Mouse (Mus musculus) myocyte (in vitro differentiated cells): ENCODE measurements around the gene Suds3. TPM values are rescaled to one million over a fixed set of nuclear protein-coding genes. Genes with fewer than 3 reads are reported as not detected.

Experiments used
- H3K27me3 ChIP-seq: one replicate; pipeline ENCODE4 v1.6.1; 2011; ENCODE audit not compliant: control insufficient read depth, insufficient read depth, insufficient read length
- H3K36me3 ChIP-seq: one replicate; pipeline ENCODE4 v1.6.1; 2011; ENCODE audit not compliant: control insufficient read depth, insufficient read depth
- H3K4me2 ChIP-seq: one replicate; pipeline ENCODE4 v1.6.1; 2011; ENCODE audit warnings: low read depth, control low read depth
- H3K4me3 ChIP-seq: one replicate; pipeline ENCODE4 v1.5.1; 2011; ENCODE audit warnings: mild to moderate bottlenecking, control low read depth, moderate library complexity
- H3K79me2 ChIP-seq: one replicate; pipeline ENCODE4 v1.6.1; 2011; ENCODE audit not compliant: control insufficient read depth, insufficient read depth
- H3ac ChIP-seq: one replicate; pipeline ENCODE4 v1.6.1; 2011; ENCODE audit not compliant: control insufficient read depth, insufficient read length
- CEBPB ChIP-seq: IDR thresholded peaks from 2 replicates; pipeline ENCODE4 v1.6.1; 2011; ENCODE audit warnings: mild to moderate bottlenecking, moderate library complexity; ENCODE audit not compliant: poor library complexity, insufficient read depth, severe bottlenecking
- E2F4 ChIP-seq: IDR thresholded peaks from one replicate; pipeline ENCODE4 v1.6.1; 2011; ENCODE audit warnings: mild to moderate bottlenecking, control low read depth, moderate library complexity; ENCODE audit not compliant: insufficient read depth
- MAX ChIP-seq: IDR thresholded peaks from one replicate; pipeline ENCODE4 v1.6.1; 2011; ENCODE audit warnings: low read depth, mild to moderate bottlenecking, control low read depth
- MYOD1 ChIP-seq, 3 experiments: IDR thresholded peaks; one replicate each; pipeline ENCODE4 v1.6.1; 2011; ENCODE audit warnings: control low read depth in 2 of 3, low read depth in 2 of 3, mild to moderate bottlenecking in 2 of 3, moderate library complexity in 1 of 3; ENCODE audit not compliant: insufficient read length in 2 of 3, control insufficient read depth in 1 of 3
- MYOG ChIP-seq, 3 experiments: IDR thresholded peaks; one replicate each; pipeline ENCODE4 v1.6.1; 2011; ENCODE audit warnings: control low read depth in 2 of 3, low read depth in 2 of 3, mild to moderate bottlenecking in 2 of 3; ENCODE audit not compliant: insufficient read length in 2 of 3, control insufficient read depth in 1 of 3, insufficient read depth in 1 of 3
- POLR2A ChIP-seq: IDR thresholded peaks from one replicate; pipeline ENCODE4 v1.6.1; 2011; ENCODE audit warnings: low read depth, mild to moderate bottlenecking, control low read depth, moderate library complexity; ENCODE audit not compliant: insufficient read length
- POLR2AphosphoS2 ChIP-seq: IDR thresholded peaks from one replicate; pipeline ENCODE4 v1.6.1; 2011; ENCODE audit warnings: low read depth, control low read depth; ENCODE audit not compliant: insufficient read length
- REST ChIP-seq: IDR thresholded peaks from one replicate; pipeline ENCODE4 v1.6.1; 2011; ENCODE audit warnings: mild to moderate bottlenecking, control low read depth, moderate library complexity; ENCODE audit not compliant: insufficient read depth, insufficient read length
- SRF ChIP-seq: IDR thresholded peaks from one replicate; pipeline ENCODE4 v1.6.1; 2011; ENCODE audit warnings: low read depth; ENCODE audit not compliant: control insufficient read depth, insufficient read length
- TCF12 ChIP-seq: IDR thresholded peaks from one replicate; pipeline ENCODE4 v1.6.1; 2011; ENCODE audit warnings: mild to moderate bottlenecking, control low read depth; ENCODE audit not compliant: poor library complexity, insufficient read depth, severe bottlenecking
- TCF3 ChIP-seq: IDR thresholded peaks from one replicate; pipeline ENCODE4 v1.6.1; 2011; ENCODE audit warnings: low read depth, control low read depth; ENCODE audit not compliant: insufficient read length
- USF1 ChIP-seq: IDR thresholded peaks from one replicate; pipeline ENCODE4 v1.6.1; 2011; ENCODE audit warnings: low read depth, mild to moderate bottlenecking, control low read depth, moderate library complexity
- polyA plus RNA-seq: library from polyadenylated mRNA; unstranded; fragments of >200 nt; fragmentation: generic; extraction: Trizol; gene quantifications from one replicate; pipeline ENCODE4 v1.2.1, GENCODE M21; 2012; ENCODE audit warnings: missing spikeins

Gene Suds3
- polyA plus RNA-seq, 1 experiment, result 77.0 TPM

DNA sequence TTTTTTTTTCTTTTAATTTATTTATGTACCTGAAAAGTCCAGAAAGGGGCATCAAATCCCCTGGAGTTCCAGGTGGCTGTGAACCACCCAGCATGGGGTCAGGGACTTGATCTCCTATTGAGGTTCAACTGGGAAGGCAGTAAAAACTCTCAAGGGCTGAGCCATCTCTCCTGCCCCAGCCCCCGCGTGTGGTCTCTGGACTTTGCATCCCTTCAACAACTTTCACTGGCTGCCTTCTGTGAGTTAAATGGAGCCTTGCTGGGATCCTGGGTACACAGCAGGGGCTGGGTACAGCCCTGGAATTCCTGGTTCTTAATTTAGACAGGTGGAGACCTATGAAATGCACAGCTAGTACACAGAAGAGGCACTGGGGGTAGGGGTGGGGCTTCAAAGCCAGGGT lies 54.7 kb downstream of the Suds3 start:
- Histone ChIP-seq H3K4me2 (no peak overlapping the region), H3ac (no peak overlapping the region), H3K27me3 (no peaks in the 10 kb centered on the region), H3K79me2 (no peaks in the 10 kb centered on the region), H3K4me3 (no peak overlapping the region), H3K36me3 (no peaks in the 10 kb centered on the region)
- TF ChIP-seq MYOD1 (IDR thresholded peaks at IDR 0.05; ENCODE audit: control insufficient read depth in 1 of 3, insufficient read length in 2 of 3, low read depth in 2 of 3), result no peak
- TF ChIP-seq E2F4, result no peak
- no peak for TF ChIP-seq TCF3
- TF ChIP-seq SRF, result no peak
- TF ChIP-seq REST, result no peak
- TF ChIP-seq CEBPB, result no peak
- TF ChIP-seq MYOG (IDR thresholded peaks at IDR 0.05; ENCODE audit: control insufficient read depth in 1 of 3, insufficient read depth in 1 of 3, insufficient read length in 2 of 3, low read depth in 2 of 3), result no peak
- no peak for TF ChIP-seq MAX
- TF ChIP-seq TCF12, result no peak
- TF ChIP-seq USF1, result no peak
- TF ChIP-seq POLR2AphosphoS2, result no peak
- no peak for TF ChIP-seq POLR2A

DNA sequence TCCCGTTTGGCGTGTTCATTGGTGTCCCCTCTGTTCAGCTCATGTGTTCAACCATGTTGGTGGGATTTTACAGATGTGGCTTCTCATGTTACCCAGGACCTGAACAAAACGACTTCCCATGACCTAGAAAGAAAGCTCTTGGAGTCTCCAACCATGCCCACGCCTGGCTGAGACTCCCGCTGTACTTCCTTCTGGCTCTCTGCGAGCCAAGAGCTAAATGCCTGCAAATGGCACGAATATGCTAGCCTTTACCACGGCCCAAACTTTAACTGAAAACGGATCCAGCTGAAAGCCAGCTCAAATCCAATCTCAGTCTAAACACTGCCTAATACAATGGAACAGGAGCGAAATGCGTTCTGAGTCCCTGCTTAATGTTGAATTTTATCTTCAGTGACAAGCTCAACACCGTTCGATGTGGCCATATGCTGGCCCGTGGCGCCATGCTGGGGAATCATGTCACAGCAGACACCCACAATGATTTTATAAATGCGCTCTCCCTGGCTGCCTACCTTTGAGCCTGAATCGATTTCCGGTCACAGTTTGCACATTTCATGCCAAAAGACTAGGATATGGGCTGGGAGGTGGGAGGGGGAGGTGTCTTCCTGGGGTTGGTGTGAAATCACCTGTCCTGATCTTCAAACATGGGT lies 55.3 kb downstream of the Suds3 start:
- no peak overlapping the region for H3K4me3 ChIP-seq
- H3K36me3 ChIP-seq, result no peaks in the 10 kb centered on the region
- no peaks in the 10 kb centered on the region for H3K79me2 ChIP-seq
- TF ChIP-seq POLR2A (no peak), E2F4 (no peak), TCF12 (no peak), SRF (no peak), POLR2AphosphoS2 (no peak), MYOG (IDR thresholded peaks at IDR 0.05; ENCODE audit: control insufficient read depth in 1 of 3, insufficient read depth in 1 of 3, insufficient read length in 2 of 3, low read depth in 2 of 3) (no peak), REST (no peak), MAX (no peak), MYOD1 (IDR thresholded peaks at IDR 0.05; ENCODE audit: control insufficient read depth in 1 of 3, insufficient read length in 2 of 3, low read depth in 2 of 3) (no peak), USF1 (no peak), CEBPB (no peak), TCF3 (no peak)
- H3K4me2 ChIP-seq, result no peak overlapping the region
- H3K27me3 ChIP-seq, result no peaks in the 10 kb centered on the region
- H3ac ChIP-seq, result no peak overlapping the region

DNA sequence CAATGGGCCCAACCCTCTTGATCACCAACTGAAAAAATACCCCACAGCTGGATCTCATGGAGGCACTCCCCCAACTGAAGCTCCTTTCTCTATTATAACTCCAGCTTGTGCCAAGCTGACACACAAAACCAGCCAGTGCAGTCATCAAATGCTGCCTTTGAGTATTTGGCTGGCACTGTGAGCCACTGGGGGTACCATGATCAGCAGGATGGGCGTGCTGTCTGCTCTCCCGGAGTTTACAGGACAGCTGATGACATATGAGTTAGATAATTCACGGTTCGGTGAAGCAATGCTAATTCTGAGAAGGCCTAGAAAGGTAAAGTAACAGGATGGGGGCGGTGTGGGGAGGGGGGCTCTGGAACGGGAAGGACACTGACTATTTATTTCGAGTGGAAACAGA lies 66.0 kb downstream of the Suds3 start:
- H3K36me3 ChIP-seq, result no peaks in the 10 kb centered on the region
- H3K4me3 ChIP-seq, result no peak overlapping the region
- H3ac ChIP-seq, result no peak overlapping the region
- no peak for TF ChIP-seq TCF3
- no peak for TF ChIP-seq MAX
- no peak for TF ChIP-seq USF1
- H3K79me2 ChIP-seq, result no peaks in the 10 kb centered on the region
- no peaks in the 10 kb centered on the region for H3K27me3 ChIP-seq
- H3K4me2 ChIP-seq, result no peak overlapping the region

DNA sequence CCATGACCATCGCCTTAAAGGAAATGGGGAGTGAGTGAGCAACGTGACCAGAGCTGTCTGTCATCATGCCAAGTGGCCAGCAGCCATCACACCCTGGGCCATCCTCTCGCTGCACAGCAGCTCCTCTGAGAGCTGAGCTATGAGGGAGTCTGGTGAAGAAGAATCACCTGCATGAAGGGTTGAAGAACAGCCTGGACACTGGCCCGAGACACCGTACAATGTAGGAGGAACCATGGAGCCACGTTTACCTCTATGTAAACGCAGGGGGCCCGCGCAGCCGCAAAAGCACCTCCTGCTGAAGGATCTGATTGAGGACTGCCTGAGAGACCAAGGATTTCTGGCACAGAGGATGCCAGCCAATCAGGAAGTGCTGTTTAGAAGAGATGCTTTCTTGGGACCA lies 70.8 kb downstream of the Suds3 start:
- Histone ChIP-seq H3K27me3 (no peaks in the 10 kb centered on the region), H3K36me3 (no peaks in the 10 kb centered on the region), H3ac (no peak overlapping the region), H3K4me3 (no peak overlapping the region), H3K4me2 (no peak overlapping the region), H3K79me2 (no peaks in the 10 kb centered on the region)
- TF ChIP-seq MAX, result no peak
- TF ChIP-seq TCF3, result no peak
- no peak for TF ChIP-seq TCF12
- no peak for TF ChIP-seq E2F4
- TF ChIP-seq POLR2AphosphoS2, result no peak
- no peak for TF ChIP-seq REST
- no peak for TF ChIP-seq CEBPB
- TF ChIP-seq MYOD1 (IDR thresholded peaks at IDR 0.05; ENCODE audit: control insufficient read depth in 1 of 3, insufficient read length in 2 of 3, low read depth in 2 of 3), result no peak
- TF ChIP-seq USF1, result no peak
- TF ChIP-seq MYOG (IDR thresholded peaks at IDR 0.05; ENCODE audit: control insufficient read depth in 1 of 3, insufficient read depth in 1 of 3, insufficient read length in 2 of 3, low read depth in 2 of 3), result no peak
- no peak for TF ChIP-seq SRF
- no peak for TF ChIP-seq POLR2A

DNA sequence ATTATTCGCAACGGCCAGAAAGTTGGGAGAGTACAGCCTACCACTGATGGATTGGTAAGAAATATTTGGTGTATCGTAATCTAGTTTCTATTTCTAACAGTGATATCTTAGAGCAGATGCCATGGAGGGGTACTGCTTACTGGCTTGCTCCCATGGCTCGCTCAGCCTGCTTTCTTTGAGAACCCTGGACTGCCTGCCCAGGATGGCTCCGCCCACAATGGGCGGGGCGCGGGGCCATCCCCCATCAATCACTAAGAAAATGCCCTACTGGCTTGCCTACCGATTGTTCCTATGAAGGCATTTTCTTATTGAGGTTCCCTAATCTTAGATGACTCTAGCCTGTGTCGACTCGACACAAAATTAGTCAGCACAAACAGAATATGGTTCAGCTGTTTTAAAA lies 73.3 kb downstream of the Suds3 start:
- H3K79me2 ChIP-seq, result no peaks in the 10 kb centered on the region
- no peak overlapping the region for H3ac ChIP-seq

More for the DNA sequence above, 73.3 kb downstream of the Suds3 start:
- Histone ChIP-seq H3K4me3 (no peak overlapping the region), H3K27me3 (no peaks in the 10 kb centered on the region), H3K36me3 (no peaks in the 10 kb centered on the region), H3K4me2 (no peak overlapping the region)
- TF ChIP-seq TCF3, result no peak
- no peak for TF ChIP-seq MAX
- no peak for TF ChIP-seq REST
- no peak for TF ChIP-seq SRF
- no peak for TF ChIP-seq POLR2AphosphoS2
- TF ChIP-seq POLR2A, result no peak
- TF ChIP-seq MYOD1 (IDR thresholded peaks at IDR 0.05; ENCODE audit: control insufficient read depth in 1 of 3, insufficient read length in 2 of 3, low read depth in 2 of 3), result no peak
- TF ChIP-seq TCF12, result no peak
- TF ChIP-seq USF1, result no peak
- TF ChIP-seq E2F4, result no peak
- no peak for TF ChIP-seq CEBPB

Other genes with a start within 250 kb of the Suds3 start
- gene Taok3, start 4.0 kb upstream of the Suds3 start, polyA plus RNA-seq, result 7.7 TPM
- 713 TPM for gene Pebp1, start 171.5 kb upstream of the Suds3 start, polyA plus RNA-seq
- 2.2 TPM for gene Vsig10, start 203.0 kb upstream of the Suds3 start, polyA plus RNA-seq
- gene Wsb2, start 241.2 kb upstream of the Suds3 start, polyA plus RNA-seq, result 142 TPM